In genomic region chr5:142445709-142446108, GRCm38 (mm10) we compare ENCODE assay signal across 8 mouse cellular contexts. TPM values are rescaled to one million over a fixed set of nuclear protein-coding genes. Genes with fewer than 3 reads are reported as not detected.
A peak's percentile ranks its signal among the peaks of the same experiment; 100 is the strongest.
DNase-seq lines count a peak whose midpoint lies in the region; ATAC-seq and TF ChIP-seq lines count a peak whose summit lies in the region.
"Had no signal": no experiment of that assay in that cellular context is flagged by ENCODE, and none has a peak within 500 bp of the region (broad histone marks: within the 10 kb centered on the region; RNA-seq: fewer than 3 reads in every experiment).

No protein-coding gene starts in this region.

- DNase-seq in liver, adult 2 months (ENCODE audit: extremely low read depth, low read depth, low spot score) = peak; percentile 29
- DNase-seq in liver = no peak
- peak; percentile 30 for DNase-seq in embryonic facial prominence, embryonic 11.5 days (ENCODE audit: low spot score)
- DNase-seq in limb, embryonic 10.5 days (ENCODE audit: low spot score) = no peak
- peak; percentile 39 for DNase-seq in retina, embryonic 14.5 days (ENCODE audit: low spot score)
- no peak for DNase-seq in yolk sac, embryonic 10.5 days (ENCODE audit: low spot score)
- no peak for DNase-seq in left cerebral cortex, adult 11 months (ENCODE audit: low spot score)
- DNase-seq: thymus, adult 2 months had no signal

- no peak overlapping the region for H3K4me2 ChIP-seq in embryonic facial prominence, embryonic 11.5 days (ENCODE audit: low read depth, low read length)

- no peak overlapping the region for H3K4me3 ChIP-seq in liver, adult 2 months (ENCODE audit: insufficient read depth, low read depth, low read length)
- no peak overlapping the region for H3K4me3 ChIP-seq in embryonic facial prominence, embryonic 11.5 days (ENCODE audit: low read depth, low read length)
- H3K4me3 ChIP-seq in limb, embryonic 10.5 days = no peak overlapping the region

- no peaks in the 10 kb centered on the region for H3K9me3 ChIP-seq in embryonic facial prominence, embryonic 11.5 days (replicated peaks; ENCODE audit: control insufficient read depth, low read length)
- no peaks in the 10 kb centered on the region for H3K9me3 ChIP-seq in limb, embryonic 10.5 days (replicated peaks)

- TF ChIP-seq POLR2A in liver, adult 2 months (IDR thresholded peaks at IDR 0.05; ENCODE audit: extremely low read depth, insufficient read depth, low read length) = no peak

- peaks cover 51% of the 10 kb centered on the region for H3K79me2 ChIP-seq in liver, adult 2 months (ENCODE audit: control insufficient read depth, insufficient read depth, low read length)

- no peak for TF ChIP-seq CTCF in liver, adult 2 months (IDR thresholded peaks at IDR 0.05; ENCODE audit: low read depth, low read length)

- WGBS in liver, adult 2 months = 68% methylated on average over 8 of the region's 8 CpGs
- 36% methylated on average over 8 of the region's 8 CpGs for WGBS in embryonic facial prominence, embryonic 11.5 days
- WGBS in limb, embryonic 10.5 days = 52% methylated on average over 8 of the region's 8 CpGs

- H3K4me1 ChIP-seq in liver, adult 2 months (ENCODE audit: control insufficient read depth, insufficient read depth, low read length) = peaks cover 34% of the 10 kb centered on the region
- peaks cover 15% of the 10 kb centered on the region for H3K4me1 ChIP-seq in embryonic facial prominence, embryonic 11.5 days (ENCODE audit: control insufficient read depth, insufficient read depth, low read length)
- peaks cover 69% of the 10 kb centered on the region for H3K4me1 ChIP-seq in limb, embryonic 10.5 days

- no peak for ATAC-seq in embryonic facial prominence, embryonic 11.5 days (replicated peaks; ENCODE audit: insufficient number of reproducible peaks, low FRiP score, low TSS enrichment, low read depth)

- no peak overlapping the region for H3K9ac ChIP-seq in liver, adult 2 months (ENCODE audit: low read depth, low read length)
- H3K9ac ChIP-seq in embryonic facial prominence, embryonic 11.5 days (replicated peaks; ENCODE audit: low read length) = 0 out of 2 replicates have a peak overlapping the region, but pooled peaks have one; percentile 18

- H3K36me3 ChIP-seq in liver, adult 2 months (ENCODE audit: control insufficient read depth, insufficient read depth, low read length) = peaks cover 3% of the 10 kb centered on the region; the same call in 1 of the 2 replicates
- no peaks in the 10 kb centered on the region for H3K36me3 ChIP-seq in embryonic facial prominence, embryonic 11.5 days (replicated peaks; ENCODE audit: control insufficient read depth, insufficient read depth, low read depth, low read length)
- H3K36me3 ChIP-seq in limb, embryonic 10.5 days = peaks cover 23% of the 10 kb centered on the region

- H3K27me3 ChIP-seq in liver, adult 2 months (ENCODE audit: control insufficient read depth, insufficient read depth, low read length) = no peaks in the 10 kb centered on the region
- H3K27me3 ChIP-seq in embryonic facial prominence, embryonic 11.5 days (ENCODE audit: control insufficient read depth, insufficient read depth, low read length) = no peaks in the 10 kb centered on the region
- H3K27me3 ChIP-seq in limb, embryonic 10.5 days (ENCODE audit: low read depth, poor library complexity, severe bottlenecking) = no peaks in the 10 kb centered on the region

- no peak overlapping the region for H3K27ac ChIP-seq in liver, adult 2 months (replicated peaks; ENCODE audit: insufficient read depth, low read depth, low read length)
- H3K27ac ChIP-seq in embryonic facial prominence, embryonic 11.5 days (replicated peaks; ENCODE audit: low read depth, low read length) = no peak overlapping the region
- peak overlapping the region; percentile 68 for H3K27ac ChIP-seq in limb, embryonic 10.5 days

RNA-seq across cellular contexts. Expression of gene Ap5z1, which starts 18.0 kb away (rescaled TPM):
- 3.6 and 6.9 TPM in 2 replicates for total RNA-seq in liver, adult 2 months (2014; rRNA removed)
- 23.3 and 24.9 TPM in 2 replicates for polyA plus RNA-seq in liver, adult 2 months (2012; rRNA removed)
- 5.5 and 8.0 TPM in 2 replicates for polyA plus RNA-seq in embryonic facial prominence, embryonic 11.5 days (2014; fragmentation: Nextera tagmentation; extraction: Ambion mirVana)
- 11.2 and 16.2 TPM in 2 replicates for polyA plus RNA-seq in limb, embryonic 10.5 days (2016; fragmentation: Nextera tagmentation; extraction: Ambion mirVana)

RNA-seq across cellular contexts. Expression of gene Foxk1, which starts 44.4 kb away (rescaled TPM):
- 3.0 and 5.0 TPM in 2 replicates for total RNA-seq in liver, adult 2 months (2014; rRNA removed)
- polyA plus RNA-seq in liver, adult 2 months (2012; rRNA removed) = 7.2 and 7.6 TPM in 2 replicates
- polyA plus RNA-seq in embryonic facial prominence, embryonic 11.5 days (2014; fragmentation: Nextera tagmentation; extraction: Ambion mirVana) = 2.9 and 3.4 TPM in 2 replicates
- 3.5 and 4.5 TPM in 2 replicates for polyA plus RNA-seq in limb, embryonic 10.5 days (2016; fragmentation: Nextera tagmentation; extraction: Ambion mirVana)

Comparison
In these comparisons a context has a peak if more than half of its experiments do, and no peak if none do; other contexts are left out.
1. DNase-seq: peak in liver, adult 2 months (single experiment), embryonic facial prominence, embryonic 11.5 days (single experiment) and retina, embryonic 14.5 days (single experiment); none in liver (single experiment), limb, embryonic 10.5 days (single experiment), yolk sac, embryonic 10.5 days (single experiment) and left cerebral cortex, adult 11 months (single experiment).